Mouse (Mus musculus): ENCODE data around the gene Fgf2. TPM values are rescaled to one million over a fixed set of nuclear protein-coding genes. Genes with fewer than 3 reads are reported as not detected.
A peak's percentile ranks its signal among the peaks of the same experiment; 100 is the strongest.

The Fgf2 gene
- polyA plus RNA-seq, 1 experiment from 2014 or later = 3.1 TPM

- ATAC-seq (ENCODE audit: insufficient number of reproducible peaks, low FRiP score) = no peak
- H3K27me3 ChIP-seq (replicated peaks) = no peaks in the 10 kb centered on the region
- no peaks in the 10 kb centered on the region for H3K4me1 ChIP-seq (replicated peaks)
- no peak overlapping the region for H3K27ac ChIP-seq (ENCODE audit: poor library complexity, severe bottlenecking)
- no peak overlapping the region for H3K4me3 ChIP-seq
- H3K9ac ChIP-seq = no peak overlapping the region
- H3K36me3 ChIP-seq = no peaks in the 10 kb centered on the region
- no peaks in the 10 kb centered on the region for H3K9me3 ChIP-seq (replicated peaks)
- no peak overlapping the region for H3K4me2 ChIP-seq
- 47% methylated on average over 3 of the region's 3 CpGs for WGBS
Measured at GRCm38 (mm10) chr3:37326627-37327026, 21.5 kb upstream of the Fgf2 start.

GRCm38 (mm10) chr3:37328489-37328888 is 19.7 kb upstream of the Fgf2 start:
- WGBS = 64% methylated on average over 2 of the region's 2 CpGs
- Histone ChIP-seq H3K27me3 (replicated peaks) (no peaks in the 10 kb centered on the region), H3K9me3 (replicated peaks) (no peaks in the 10 kb centered on the region), H3K4me1 (replicated peaks) (no peaks in the 10 kb centered on the region), H3K4me2 (no peak overlapping the region), H3K4me3 (no peak overlapping the region), H3K36me3 (no peaks in the 10 kb centered on the region), H3K27ac (ENCODE audit: poor library complexity, severe bottlenecking) (no peak overlapping the region), H3K9ac (no peak overlapping the region)
- ATAC-seq (ENCODE audit: insufficient number of reproducible peaks, low FRiP score) = no peak

- Histone ChIP-seq H3K4me1 (replicated peaks) (no peaks in the 10 kb centered on the region), H3K4me2 (no peak overlapping the region), H3K9me3 (replicated peaks) (no peaks in the 10 kb centered on the region), H3K36me3 (no peaks in the 10 kb centered on the region), H3K27me3 (replicated peaks) (no peaks in the 10 kb centered on the region), H3K9ac (no peak overlapping the region), H3K4me3 (no peak overlapping the region), H3K27ac (ENCODE audit: poor library complexity, severe bottlenecking) (no peak overlapping the region)
- 81% methylated on average over 1 of the region's 1 CpGs for WGBS
- no peak for ATAC-seq (ENCODE audit: insufficient number of reproducible peaks, low FRiP score)
Measured at GRCm38 (mm10) chr3:37329963-37330362, 18.2 kb upstream of the Fgf2 start.

GRCm38 (mm10) chr3:37331999-37332449 is 16.1 kb upstream of the Fgf2 start:
- Histone ChIP-seq H3K9ac (no peak overlapping the region), H3K4me2 (no peak overlapping the region), H3K9me3 (replicated peaks) (no peaks in the 10 kb centered on the region), H3K4me3 (no peak overlapping the region), H3K36me3 (no peaks in the 10 kb centered on the region), H3K27ac (ENCODE audit: poor library complexity, severe bottlenecking) (no peak overlapping the region), H3K27me3 (replicated peaks) (no peaks in the 10 kb centered on the region), H3K4me1 (replicated peaks) (no peaks in the 10 kb centered on the region)
- WGBS = 45% methylated on average over 6 of the region's 6 CpGs
- ATAC-seq (ENCODE audit: insufficient number of reproducible peaks, low FRiP score) = no peak

GRCm38 (mm10) chr3:37334053-37334452 is 14.1 kb upstream of the Fgf2 start:
- no peaks in the 10 kb centered on the region for H3K4me1 ChIP-seq (replicated peaks)
- no peaks in the 10 kb centered on the region for H3K27me3 ChIP-seq (replicated peaks)
- no peaks in the 10 kb centered on the region for H3K36me3 ChIP-seq
- no peak overlapping the region for H3K4me2 ChIP-seq
- H3K9ac ChIP-seq = no peak overlapping the region
- H3K4me3 ChIP-seq = no peak overlapping the region
- H3K27ac ChIP-seq (ENCODE audit: poor library complexity, severe bottlenecking) = no peak overlapping the region
- 82% methylated on average over 4 of the region's 4 CpGs for WGBS
- no peak for ATAC-seq (ENCODE audit: insufficient number of reproducible peaks, low FRiP score)
- no peaks in the 10 kb centered on the region for H3K9me3 ChIP-seq (replicated peaks)

- no peak overlapping the region for H3K9ac ChIP-seq
- H3K4me3 ChIP-seq = no peak overlapping the region
- H3K9me3 ChIP-seq (replicated peaks) = no peaks in the 10 kb centered on the region
- peaks cover 12% of the 10 kb centered on the region; the same call in 1 of the 2 replicates for H3K27me3 ChIP-seq (replicated peaks)
- H3K27ac ChIP-seq (ENCODE audit: poor library complexity, severe bottlenecking) = no peak overlapping the region
- ATAC-seq (ENCODE audit: insufficient number of reproducible peaks, low FRiP score) = no peak
- no peaks in the 10 kb centered on the region for H3K36me3 ChIP-seq
- no peaks in the 10 kb centered on the region for H3K4me1 ChIP-seq (replicated peaks)
- 47% methylated on average over 5 of the region's 5 CpGs for WGBS
- H3K4me2 ChIP-seq = no peak overlapping the region
Measured at GRCm38 (mm10) chr3:37341110-37341509, 7.0 kb upstream of the Fgf2 start.

GRCm38 (mm10) chr3:37342811-37343210 is 5.3 kb upstream of the Fgf2 start:
- H3K9me3 ChIP-seq (replicated peaks) = no peaks in the 10 kb centered on the region
- H3K4me1 ChIP-seq (replicated peaks) = peaks cover 3% of the 10 kb centered on the region
- H3K4me3 ChIP-seq = no peak overlapping the region
- no peak for ATAC-seq (ENCODE audit: insufficient number of reproducible peaks, low FRiP score)
- H3K4me2 ChIP-seq = no peak overlapping the region
- WGBS = 51% methylated on average over 5 of the region's 5 CpGs
- H3K27me3 ChIP-seq (replicated peaks) = peaks cover 27% of the 10 kb centered on the region
- no peaks in the 10 kb centered on the region for H3K36me3 ChIP-seq
- no peak overlapping the region for H3K27ac ChIP-seq (ENCODE audit: poor library complexity, severe bottlenecking)
- H3K9ac ChIP-seq = no peak overlapping the region

GRCm38 (mm10) chr3:37347671-37348070 is 475 bp upstream of the Fgf2 start:
- 32% methylated on average over 9 of the region's 9 CpGs for WGBS
- H3K9ac ChIP-seq = peak overlapping the region; percentile 76; the same call in 1 of the 2 replicates
- 0 out of 2 replicates have a peak, but pooled peaks have one; percentile 11 for ATAC-seq (ENCODE audit: insufficient number of reproducible peaks, low FRiP score)

GRCm38 (mm10) chr3:37349166-37349548 is 1.0 kb downstream of the Fgf2 start:
- Histone ChIP-seq H3K9ac (no peak overlapping the region; the same call in 1 of the 2 replicates), H3K4me2 (peak overlapping the region; percentile 100), H3K4me1 (replicated peaks) (peaks cover 13% of the 10 kb centered on the region), H3K9me3 (replicated peaks) (no peaks in the 10 kb centered on the region), H3K4me3 (peak overlapping the region; percentile 72), H3K36me3 (no peaks in the 10 kb centered on the region), H3K27me3 (replicated peaks) (peaks cover 49% of the 10 kb centered on the region), H3K27ac (ENCODE audit: poor library complexity, severe bottlenecking) (no peak overlapping the region)
- WGBS = 7% methylated on average over 8 of the region's 8 CpGs
- ATAC-seq (ENCODE audit: insufficient number of reproducible peaks, low FRiP score) = no peak

More at GRCm38 (mm10) chr3:37347671-37348070, 475 bp upstream of the Fgf2 start:
- H3K27ac ChIP-seq (ENCODE audit: poor library complexity, severe bottlenecking) = no peak overlapping the region
- H3K27me3 ChIP-seq (replicated peaks) = peaks cover 51% of the 10 kb centered on the region
- no peaks in the 10 kb centered on the region for H3K9me3 ChIP-seq (replicated peaks)
- H3K4me1 ChIP-seq (replicated peaks) = peaks cover 13% of the 10 kb centered on the region
- no peaks in the 10 kb centered on the region for H3K36me3 ChIP-seq
- H3K4me3 ChIP-seq = peak overlapping the region; percentile 72
- peak overlapping the region; percentile 100 for H3K4me2 ChIP-seq

GRCm38 (mm10) chr3:37350386-37350785 is 2.2 kb downstream of the Fgf2 start:
- no peak for ATAC-seq (ENCODE audit: insufficient number of reproducible peaks, low FRiP score)
- H3K36me3 ChIP-seq = no peaks in the 10 kb centered on the region
- H3K27me3 ChIP-seq (replicated peaks) = peaks cover 44% of the 10 kb centered on the region

GRCm38 (mm10) chr3:37353951-37354481 is 5.9 kb downstream of the Fgf2 start:
- no peak overlapping the region for H3K4me3 ChIP-seq
- ATAC-seq (ENCODE audit: insufficient number of reproducible peaks, low FRiP score) = no peak
- H3K9me3 ChIP-seq (replicated peaks) = no peaks in the 10 kb centered on the region
- H3K27ac ChIP-seq (ENCODE audit: poor library complexity, severe bottlenecking) = no peak overlapping the region
- WGBS = 58% methylated on average over 10 of the region's 10 CpGs
- no peak overlapping the region for H3K9ac ChIP-seq
- peaks cover 2% of the 10 kb centered on the region; the same call in 1 of the 2 replicates for H3K4me1 ChIP-seq (replicated peaks)
- H3K4me2 ChIP-seq = no peak overlapping the region
- no peaks in the 10 kb centered on the region for H3K36me3 ChIP-seq
- peaks cover 14% of the 10 kb centered on the region for H3K27me3 ChIP-seq (replicated peaks)

More at GRCm38 (mm10) chr3:37350386-37350785, 2.2 kb downstream of the Fgf2 start:
- Histone ChIP-seq H3K4me3 (no peak overlapping the region), H3K4me1 (replicated peaks) (peaks cover 13% of the 10 kb centered on the region), H3K4me2 (no peak overlapping the region), H3K9me3 (replicated peaks) (no peaks in the 10 kb centered on the region), H3K9ac (no peak overlapping the region), H3K27ac (ENCODE audit: poor library complexity, severe bottlenecking) (no peak overlapping the region)
- WGBS = 37% methylated on average over 7 of the region's 7 CpGs

GRCm38 (mm10) chr3:37354737-37355136 is 6.6 kb downstream of the Fgf2 start:
- H3K36me3 ChIP-seq = no peaks in the 10 kb centered on the region
- no peak overlapping the region for H3K27ac ChIP-seq (ENCODE audit: poor library complexity, severe bottlenecking)
- no peak for ATAC-seq (ENCODE audit: insufficient number of reproducible peaks, low FRiP score)
- WGBS = 87% methylated on average over 1 of the region's 1 CpGs
- no peaks in the 10 kb centered on the region; the same call in 1 of the 2 replicates for H3K4me1 ChIP-seq (replicated peaks)
- H3K27me3 ChIP-seq (replicated peaks) = peaks cover 7% of the 10 kb centered on the region; the same call in 1 of the 2 replicates
- no peak overlapping the region for H3K4me2 ChIP-seq
- no peak overlapping the region for H3K4me3 ChIP-seq
- H3K9ac ChIP-seq = no peak overlapping the region
- no peaks in the 10 kb centered on the region for H3K9me3 ChIP-seq (replicated peaks)

All from heart, embryonic 12.5 days (tissue).